Mouse (Mus musculus): ENCODE data around the gene Nrbp1.

Nrbp1 gene

GRCm38 (mm10) chr5:31204421-31204820 is 36.2 kb upstream of the Nrbp1 start:
- DNase-seq (ENCODE audit: low read depth, low spot score), result no peak

- peak; percentile 34 for DNase-seq (ENCODE audit: low read depth, low spot score)
Observed at GRCm38 (mm10) chr5:31216554-31216953, 24.1 kb upstream of the Nrbp1 start.

DNA sequence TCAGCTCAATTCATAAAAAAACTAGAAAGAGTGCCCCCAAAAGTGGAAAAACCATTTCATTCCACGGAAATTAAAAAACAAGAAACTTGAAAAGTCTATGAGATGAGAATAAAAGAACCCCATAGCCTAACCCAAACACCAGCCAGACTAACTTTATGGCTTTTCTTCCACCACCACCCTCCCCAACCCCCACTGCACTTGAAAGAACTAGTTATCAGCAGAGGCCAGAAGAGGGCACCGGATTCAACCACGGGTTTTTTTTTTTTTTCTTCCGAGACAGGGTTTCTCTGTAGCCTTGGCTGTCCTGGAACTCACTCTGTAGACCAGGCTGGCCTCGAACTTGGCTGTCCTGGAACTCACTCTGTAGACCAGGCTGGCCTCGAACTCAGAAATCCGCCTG is 22.4 kb upstream of the Nrbp1 start:
- DNase-seq (ENCODE audit: low read depth, low spot score), result no peak

DNA sequence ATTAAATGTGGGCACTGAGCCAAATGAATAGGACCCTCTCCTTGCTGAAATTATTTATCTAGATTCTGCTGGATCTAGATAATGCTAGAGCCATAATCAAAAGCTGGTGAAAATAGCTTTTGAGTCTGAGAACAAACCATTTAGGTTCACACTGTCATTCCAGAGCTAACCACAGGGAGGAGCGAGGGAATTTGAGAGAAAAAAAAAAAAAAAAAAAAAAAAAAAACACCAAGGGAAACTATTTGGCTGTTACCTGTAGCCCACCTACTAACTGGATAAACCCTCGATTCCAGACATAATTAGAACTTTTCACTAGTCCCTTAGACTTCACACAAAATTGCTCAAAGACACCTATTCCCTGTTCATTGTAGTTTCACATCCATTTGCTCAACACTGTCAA is 21.6 kb upstream of the Nrbp1 start:
- peak; percentile 59 for DNase-seq (ENCODE audit: low read depth, low spot score)

DNA sequence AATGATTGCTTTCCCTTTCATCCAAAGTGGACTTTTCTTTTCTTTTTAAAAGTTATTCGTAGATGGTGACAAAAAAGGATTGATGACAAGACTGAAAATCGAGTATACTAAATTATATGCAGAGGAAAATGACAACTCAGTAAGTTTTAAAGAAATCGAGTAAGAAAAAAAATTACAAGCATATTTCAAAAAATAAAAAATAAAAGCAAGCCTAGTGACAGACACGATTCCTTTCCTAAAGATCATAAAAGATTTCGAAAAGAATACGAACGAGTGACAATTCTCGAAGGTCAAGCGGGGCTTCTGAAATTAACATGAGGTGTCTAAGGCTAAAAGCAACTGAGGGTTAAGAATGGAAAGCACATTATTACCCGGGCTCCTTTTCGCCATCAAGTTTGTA is 21.2 kb upstream of the Nrbp1 start:
- no peak for DNase-seq (ENCODE audit: low read depth, low spot score)

- DNase-seq (ENCODE audit: low read depth, low spot score), result peak; percentile 77
Observed at GRCm38 (mm10) chr5:31219911-31220447, 20.7 kb upstream of the Nrbp1 start.

GRCm38 (mm10) chr5:31220448-31221303 is 20.0 kb upstream of the Nrbp1 start, which contains the start of gene Ppm1g:
Ppm1g (minus strand) TSS chr5:31220687.
- DNase-seq (ENCODE audit: low read depth, low spot score), result peak; percentile 91

DNA sequence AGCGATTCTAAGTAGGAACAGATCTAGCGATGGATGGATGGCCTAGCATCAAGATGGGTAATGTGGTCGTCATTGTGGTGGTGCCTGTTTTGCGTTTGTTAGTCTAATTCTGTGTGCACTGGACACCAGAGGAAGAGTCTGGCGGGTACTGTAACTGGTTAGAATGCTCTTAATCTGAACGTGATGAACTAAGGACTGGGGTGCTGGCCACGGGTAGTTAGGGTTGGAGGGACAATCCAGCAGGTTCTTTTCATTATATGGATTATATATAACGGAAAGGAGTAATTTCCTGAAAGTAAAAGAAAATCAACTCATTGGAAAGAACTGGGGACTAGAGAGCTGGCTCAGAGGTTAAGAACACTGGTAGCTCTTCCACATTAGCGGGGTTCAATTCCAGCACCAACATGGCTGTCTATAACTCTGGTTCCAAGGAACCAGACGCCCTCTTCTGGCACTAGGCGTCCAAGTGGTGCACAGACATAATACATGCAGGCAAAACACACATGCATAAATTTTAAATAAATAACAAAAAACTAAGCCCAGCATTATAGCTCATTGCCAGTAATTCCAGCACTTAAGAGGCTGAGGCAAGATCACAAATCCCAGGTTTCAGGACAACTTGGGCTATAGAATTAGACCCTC is 19.2 kb upstream of the Nrbp1 start:
- peak; percentile 85 for DNase-seq (ENCODE audit: low read depth, low spot score)

DNA sequence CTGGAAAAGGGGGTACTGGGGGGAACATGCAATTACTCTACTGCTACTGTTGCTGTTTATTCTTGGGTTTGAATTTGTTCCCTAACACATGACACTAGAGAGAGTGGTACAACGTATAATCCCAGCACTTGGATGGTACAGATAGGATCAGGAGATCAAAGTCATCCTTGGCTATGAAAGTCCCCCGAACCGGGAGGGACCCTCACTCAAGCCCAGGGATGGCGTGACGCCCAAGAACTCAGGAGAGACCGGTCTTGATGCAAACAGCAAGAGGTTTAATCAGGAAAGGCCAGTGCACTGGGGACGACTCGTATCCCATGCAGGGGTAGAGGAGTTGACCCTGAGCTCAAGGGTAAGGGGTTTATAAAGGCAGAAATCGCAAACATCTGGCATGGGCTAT is 18.0 kb upstream of the Nrbp1 start:
- DNase-seq (ENCODE audit: low read depth, low spot score), result no peak

DNA sequence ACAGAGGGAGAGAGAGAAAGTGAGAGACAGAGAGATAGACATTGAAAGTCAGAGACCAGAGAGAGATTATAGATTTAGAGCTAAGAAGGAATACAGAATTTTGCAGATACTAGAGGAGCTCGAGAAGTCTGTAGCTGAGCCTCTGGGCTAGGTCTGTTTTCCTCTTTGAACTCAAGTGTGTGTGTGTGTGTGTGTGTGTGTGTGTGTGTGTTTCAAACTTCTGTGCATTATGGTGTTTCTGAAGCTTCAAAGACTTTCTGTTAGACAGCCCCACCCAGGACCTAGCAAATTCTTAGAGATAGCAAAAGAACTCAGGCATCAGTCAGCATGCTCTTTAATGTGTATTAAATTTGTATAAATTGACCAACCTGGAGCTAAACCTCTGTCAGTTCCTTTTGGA is 14.0 kb upstream of the Nrbp1 start:
- no peak for DNase-seq (ENCODE audit: low read depth, low spot score)

DNA sequence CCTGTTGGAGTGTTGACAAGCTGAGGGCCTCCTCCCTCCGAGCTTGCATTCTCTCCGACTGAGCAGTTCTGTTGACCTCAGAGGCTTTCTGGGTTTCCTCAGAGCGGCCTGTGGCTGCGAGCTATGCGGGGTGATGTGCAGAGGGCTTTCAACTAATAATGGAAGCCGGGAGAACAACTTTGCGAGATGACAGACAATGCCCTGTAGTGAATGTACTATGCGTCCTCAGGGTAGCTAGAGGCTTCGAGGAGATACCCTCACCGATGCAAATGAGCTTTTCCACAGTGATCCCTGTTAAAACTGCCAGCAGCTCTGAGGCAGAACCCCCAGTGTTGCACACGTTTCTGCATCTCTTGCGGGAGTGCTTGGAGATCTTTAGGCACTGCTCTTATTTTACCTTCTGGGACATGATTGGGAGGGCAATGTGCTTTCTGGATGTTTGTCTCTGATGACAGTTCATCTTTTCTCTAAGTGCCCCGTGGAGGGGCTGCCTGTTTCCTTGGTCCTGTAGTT is 914 bp downstream of the Nrbp1 start:
- DNase-seq (ENCODE audit: low read depth, low spot score), result no peak

- no peak for DNase-seq (ENCODE audit: low read depth, low spot score)
Observed at GRCm38 (mm10) chr5:31242191-31242590, 1.5 kb downstream of the Nrbp1 start.

GRCm38 (mm10) chr5:31250716-31251115 is 10.1 kb downstream of the Nrbp1 start:
- DNase-seq (ENCODE audit: low read depth, low spot score), result no peak

GRCm38 (mm10) chr5:31251541-31252101 is 11.0 kb downstream of the Nrbp1 start, which contains the start of gene Krtcap3:
Krtcap3 (plus strand) TSS chr5:31251691.
- DNase-seq (ENCODE audit: low read depth, low spot score), result peak; percentile 77

DNA sequence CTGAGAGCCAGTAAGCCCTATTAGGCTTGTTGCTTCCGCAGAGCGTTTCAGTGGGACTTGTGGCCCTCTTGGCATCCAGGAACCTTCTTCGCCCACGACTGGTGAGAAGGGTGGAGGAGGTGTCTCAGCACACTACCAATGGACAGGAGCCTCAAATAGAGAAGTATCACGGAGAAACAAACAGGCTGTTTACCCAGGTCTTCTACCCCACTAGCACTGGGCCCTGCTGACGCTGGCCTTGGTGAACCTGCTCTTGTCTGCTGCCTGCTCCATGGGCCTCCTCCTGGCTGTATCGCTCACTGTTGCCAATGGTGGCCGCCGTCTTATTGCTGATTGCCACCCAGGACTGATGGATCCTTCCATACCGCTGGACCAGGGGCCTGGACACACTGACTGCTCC is 11.5 kb downstream of the Nrbp1 start:
- DNase-seq (ENCODE audit: low read depth, low spot score), result no peak

DNA sequence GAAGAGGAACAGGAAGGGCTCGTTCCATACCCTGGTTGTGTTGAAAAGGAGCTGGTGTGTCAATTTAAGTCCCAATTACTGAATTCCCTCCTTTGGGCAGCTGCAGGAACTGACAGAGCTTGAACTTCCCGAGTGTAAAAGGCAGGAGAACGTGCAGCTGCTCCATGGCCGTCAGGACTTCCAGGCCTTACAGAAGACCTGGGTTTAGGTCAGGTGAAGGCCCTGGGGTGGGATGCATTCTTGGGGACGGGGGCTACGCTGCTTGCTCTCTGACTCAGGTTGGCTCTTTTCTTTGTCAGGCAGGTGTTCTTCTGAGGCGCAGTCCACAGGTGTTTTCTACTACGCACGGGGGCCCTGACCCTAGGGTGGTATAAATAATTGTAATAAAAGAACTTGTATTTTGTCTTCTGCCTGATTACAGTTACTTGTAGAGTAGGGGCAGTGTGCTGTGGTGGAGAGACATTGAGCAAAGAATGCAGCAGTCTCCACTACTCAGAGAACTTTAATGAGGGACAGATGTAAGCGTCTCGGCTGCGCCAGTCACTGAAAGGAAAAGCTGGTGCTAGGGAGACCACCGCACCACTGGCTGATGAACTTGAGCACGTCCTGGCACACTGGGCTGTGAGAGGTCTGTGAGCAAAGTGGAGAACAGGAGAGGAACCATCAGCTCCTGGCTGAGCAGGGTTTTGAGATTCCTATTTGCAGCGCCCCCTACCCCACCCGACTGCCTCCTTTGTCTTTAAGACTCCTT is 12.3 kb downstream of the Nrbp1 start:
- DNase-seq (ENCODE audit: low read depth, low spot score), result peak; percentile 30

DNA sequence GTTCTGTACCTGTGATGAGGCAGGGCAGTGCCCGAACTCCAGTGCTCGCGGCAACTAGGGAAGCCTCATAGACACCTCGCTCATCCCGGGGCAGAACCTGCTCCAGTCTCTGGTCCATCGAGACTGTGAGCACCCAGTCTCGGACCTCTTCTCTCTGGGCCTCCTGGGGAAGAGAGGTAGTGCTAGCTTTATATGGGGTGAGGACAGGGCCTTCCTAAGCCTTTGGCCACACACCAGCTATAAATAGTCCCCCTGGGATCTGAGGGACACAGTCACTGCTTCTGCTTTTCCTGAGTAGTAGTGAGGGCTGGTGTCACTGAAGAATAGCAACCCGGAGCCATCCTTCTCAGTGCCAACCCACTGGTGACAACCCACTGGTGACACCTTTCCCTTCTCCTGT is 13.1 kb downstream of the Nrbp1 start:
- DNase-seq (ENCODE audit: low read depth, low spot score), result no peak

GRCm38 (mm10) chr5:31254452-31254851 is 13.8 kb downstream of the Nrbp1 start:
- DNase-seq (ENCODE audit: low read depth, low spot score), result peak; percentile 24

GRCm38 (mm10) chr5:31254901-31255300 is 14.2 kb downstream of the Nrbp1 start:
- no peak for DNase-seq (ENCODE audit: low read depth, low spot score)

DNA sequence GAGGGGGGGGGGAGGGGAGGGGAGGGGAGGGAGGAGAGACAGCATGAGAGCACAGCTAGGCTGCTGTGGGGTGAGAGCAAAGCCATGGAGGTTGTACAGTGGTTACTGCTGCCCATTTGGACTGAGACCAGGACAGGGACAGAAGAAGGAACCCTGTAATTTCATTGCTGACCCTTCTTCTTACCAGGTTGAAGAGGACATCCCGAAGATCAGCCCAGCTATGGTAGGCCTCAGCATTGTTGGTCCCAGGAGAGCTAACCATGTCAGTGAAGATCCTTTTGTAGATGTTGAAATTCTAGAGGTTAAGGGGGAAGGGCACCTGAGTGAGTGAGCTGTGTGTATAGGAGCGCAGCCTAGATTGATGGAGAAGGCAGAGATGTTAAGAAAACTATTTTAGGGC is 14.7 kb downstream of the Nrbp1 start:
- DNase-seq (ENCODE audit: low read depth, low spot score), result no peak

DNA sequence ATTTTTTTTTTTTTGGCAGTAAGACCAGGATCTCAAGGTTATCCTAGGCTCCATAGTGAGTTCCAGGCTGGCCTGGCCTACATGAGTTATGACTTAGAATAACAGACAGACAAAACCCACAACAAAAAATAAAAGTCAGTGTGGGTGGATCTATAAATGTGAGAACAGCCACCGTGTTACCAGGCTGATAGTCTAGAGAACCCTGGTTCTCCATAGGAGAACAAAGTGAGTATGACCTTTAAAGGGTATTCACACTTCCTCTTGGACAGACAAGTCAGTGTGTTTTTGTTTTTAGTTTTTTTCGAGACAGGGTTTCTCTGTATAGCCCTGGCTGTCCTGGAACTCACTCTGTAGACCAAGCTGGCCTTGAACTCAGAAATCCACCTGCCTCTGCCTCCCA is 15.3 kb downstream of the Nrbp1 start:
- DNase-seq (ENCODE audit: low read depth, low spot score), result no peak

Data from R1 (cell line).